Mouse (Mus musculus): ENCODE results near the gene Gbx2. TPM values are rescaled to one million over a fixed set of nuclear protein-coding genes. Genes with fewer than 3 reads are reported as not detected.
A peak's percentile ranks its signal among the peaks of the same experiment; 100 is the strongest.

The Gbx2 gene
- total RNA-seq (2022), result under 1 TPM in 1 of 4 experiments, not detected in 3; 0.20 TPM

DNA sequence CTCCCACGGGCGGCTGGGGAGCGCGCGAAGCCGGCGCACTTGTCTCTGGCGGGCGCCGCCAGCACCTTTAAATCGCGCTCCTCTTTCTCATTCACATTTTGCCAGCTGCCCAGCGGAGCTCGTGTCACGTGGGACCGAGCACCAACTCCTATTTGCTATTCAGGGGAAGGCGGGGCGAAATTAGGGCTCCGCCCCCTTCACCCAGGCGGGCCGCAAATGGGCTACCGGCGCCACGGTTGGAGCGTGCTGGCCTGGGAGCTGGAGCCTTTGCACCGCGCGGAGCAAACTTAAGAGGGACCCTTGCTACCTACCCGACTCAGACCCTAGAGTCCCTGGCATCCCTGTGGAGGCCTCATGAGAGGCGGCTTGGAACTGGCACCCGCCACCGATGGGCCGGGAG is at the start of gene Gbx2:
TSS of gene Gbx2 (minus strand) at position 60 of the 400 bp plus-strand sequence.
- DNase-seq (ENCODE audit: low spot score in 2 of 2), result no peak

DNA sequence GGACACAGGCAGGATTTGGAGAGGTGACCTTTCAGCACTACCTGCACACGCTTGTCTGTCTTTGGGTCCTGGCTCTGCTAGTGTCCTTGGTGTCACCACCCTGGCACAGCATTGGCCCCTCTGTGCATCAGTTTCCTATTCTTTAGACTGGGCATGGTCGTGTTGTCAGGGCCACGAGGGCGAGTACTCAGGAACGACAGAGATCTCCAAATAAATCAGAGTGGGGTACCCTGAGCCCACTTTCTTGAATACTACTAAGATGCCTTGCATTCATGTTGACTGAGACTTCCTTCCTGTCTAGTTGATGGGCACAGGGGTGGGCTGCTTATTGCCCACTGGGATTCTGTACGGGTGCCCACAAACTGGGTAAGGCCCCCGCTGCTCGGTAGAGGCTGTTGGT is 46.3 kb upstream of the Gbx2 start:
- DNase-seq (ENCODE audit: low spot score in 2 of 2), result no peak

- no peak for DNase-seq (ENCODE audit: low spot score in 2 of 2)
Measured at GRCm38 (mm10) chr1:89976411-89976810, 45.4 kb upstream of the Gbx2 start.

GRCm38 (mm10) chr1:89974541-89974940 is 43.6 kb upstream of the Gbx2 start:
- no peak for DNase-seq (ENCODE audit: low spot score in 2 of 2)

- DNase-seq (ENCODE audit: low spot score in 2 of 2), result no peak
Measured at GRCm38 (mm10) chr1:89971848-89972247, 40.9 kb upstream of the Gbx2 start.

GRCm38 (mm10) chr1:89969714-89970110 is 38.7 kb upstream of the Gbx2 start:
- DNase-seq (ENCODE audit: low spot score in 2 of 2), result no peak

GRCm38 (mm10) chr1:89969072-89969713 is 38.2 kb upstream of the Gbx2 start:
- DNase-seq (ENCODE audit: low spot score in 2 of 2), result no peak

GRCm38 (mm10) chr1:89968111-89968851 is 37.3 kb upstream of the Gbx2 start:
- peak in 1 of 2 experiments; percentile 39 for DNase-seq (ENCODE audit: low spot score in 2 of 2)

DNA sequence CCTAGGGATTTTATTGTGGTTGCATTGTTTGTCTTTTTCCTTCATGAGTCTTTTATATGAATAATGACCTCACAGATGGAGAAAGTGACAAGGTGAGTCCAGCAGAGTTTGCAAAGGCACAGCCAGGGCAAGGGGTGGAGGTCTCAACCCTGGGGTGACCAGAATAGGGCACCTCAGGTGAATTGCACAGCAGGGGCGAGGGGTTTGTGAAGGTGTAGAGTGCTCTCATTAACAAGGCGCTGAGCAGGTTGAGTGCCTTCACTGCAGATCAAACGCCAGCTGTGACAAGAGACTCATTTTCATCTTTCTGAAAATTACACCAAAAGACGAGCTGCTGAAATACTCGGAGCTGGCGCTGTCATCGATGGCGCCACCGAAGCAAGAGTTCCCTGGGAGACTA is 36.6 kb upstream of the Gbx2 start:
- no peak for DNase-seq (ENCODE audit: low spot score in 2 of 2)

GRCm38 (mm10) chr1:89964426-89964825 is 33.4 kb upstream of the Gbx2 start:
- no peak for DNase-seq (ENCODE audit: low spot score in 2 of 2)

GRCm38 (mm10) chr1:89963296-89963695 is 32.3 kb upstream of the Gbx2 start:
- DNase-seq (ENCODE audit: low spot score in 2 of 2), result no peak

- DNase-seq (ENCODE audit: low spot score in 2 of 2), result no peak
Measured at GRCm38 (mm10) chr1:89962092-89962491, 31.1 kb upstream of the Gbx2 start.

- DNase-seq (ENCODE audit: low spot score in 2 of 2), result no peak
Measured at GRCm38 (mm10) chr1:89959393-89959792, 28.4 kb upstream of the Gbx2 start.

DNA sequence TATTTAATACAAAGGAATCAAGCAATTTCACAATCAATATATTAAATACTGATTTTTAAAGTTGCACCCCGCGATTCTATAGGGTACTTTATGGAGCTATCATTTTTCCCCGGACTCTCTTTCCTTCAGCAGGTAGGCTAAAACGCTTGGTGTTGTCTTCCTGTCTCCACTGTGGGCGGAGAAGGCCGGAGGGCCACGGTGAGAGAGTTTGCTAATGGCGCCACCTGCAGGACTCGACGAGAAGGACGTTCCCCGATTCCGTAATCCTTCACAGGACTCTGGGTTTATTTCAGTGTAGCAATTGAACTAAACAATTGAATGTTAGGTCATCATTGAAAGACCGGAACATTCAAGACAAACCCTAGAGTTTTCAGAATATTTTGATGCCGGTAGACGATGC is 12.2 kb upstream of the Gbx2 start:
- DNase-seq (ENCODE audit: low spot score in 2 of 2), result peak in 1 of 2 experiments; percentile 68

GRCm38 (mm10) chr1:89942395-89942976 is 11.5 kb upstream of the Gbx2 start:
- no peak for DNase-seq (ENCODE audit: low spot score in 2 of 2)

DNA sequence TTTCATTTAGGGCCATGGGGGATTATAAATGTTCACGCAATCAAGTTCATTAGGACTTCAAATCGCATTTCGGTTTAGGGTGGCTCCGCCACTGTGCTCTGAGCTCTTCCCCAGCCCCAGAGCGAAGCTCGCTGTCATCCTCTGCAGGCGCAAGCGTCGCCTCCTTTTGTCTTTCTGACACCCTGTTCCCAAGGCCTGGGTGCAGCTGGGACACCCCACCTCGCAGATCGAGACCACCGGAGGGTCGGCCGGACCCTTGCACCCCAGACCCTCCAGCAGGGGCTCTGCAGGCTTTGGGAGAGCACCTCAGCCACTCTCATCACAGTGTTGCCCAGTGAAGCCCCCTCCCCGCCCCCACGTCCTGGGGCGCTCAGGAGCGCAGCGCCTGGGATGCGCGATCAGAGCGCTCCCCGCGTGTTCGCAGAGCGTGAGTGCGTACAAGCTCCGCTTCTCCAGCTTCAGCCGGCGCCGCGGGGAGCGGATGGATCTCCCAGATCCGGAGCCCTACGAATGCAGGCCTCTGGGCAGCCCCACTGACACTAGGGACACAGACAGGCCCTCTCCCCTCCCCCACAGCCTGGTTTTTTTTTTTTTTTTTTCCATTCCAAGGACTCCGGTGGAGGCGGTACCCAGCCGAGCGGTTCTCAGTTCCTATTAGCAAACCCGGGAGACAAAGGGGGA is 10.9 kb upstream of the Gbx2 start:
- no peak for DNase-seq (ENCODE audit: low spot score in 2 of 2)

- no peak for DNase-seq (ENCODE audit: low spot score in 2 of 2)
Measured at GRCm38 (mm10) chr1:89940961-89941524, 10.1 kb upstream of the Gbx2 start.

GRCm38 (mm10) chr1:89939981-89940726 is 9.2 kb upstream of the Gbx2 start:
- peak in 1 of 2 experiments; percentile 19 for DNase-seq (ENCODE audit: low spot score in 2 of 2)

DNA sequence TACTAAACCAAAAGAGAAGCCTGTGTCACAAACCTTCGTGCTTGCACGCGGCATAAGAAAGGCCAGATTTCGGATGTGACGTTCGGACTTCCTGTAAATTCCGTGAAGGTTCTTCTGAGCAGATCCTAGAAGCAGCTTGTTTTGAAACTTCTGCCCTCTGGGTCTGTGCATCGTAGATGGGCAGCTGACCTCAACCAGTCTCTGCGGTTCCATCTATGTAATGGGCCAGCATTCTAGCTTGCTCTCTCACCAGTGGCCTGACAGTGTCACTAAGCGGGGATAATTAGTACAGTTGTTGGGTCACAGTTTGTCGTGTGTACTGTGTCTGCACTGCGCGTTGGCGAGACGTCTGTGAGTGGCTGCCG is 8.6 kb upstream of the Gbx2 start:
- no peak for DNase-seq (ENCODE audit: low spot score in 2 of 2)

- DNase-seq (ENCODE audit: low spot score in 2 of 2), result no peak
Measured at GRCm38 (mm10) chr1:89938884-89939595, 8.1 kb upstream of the Gbx2 start.

Measured in layer of hippocampus, adult 8-10 months (tissue).